Mouse (Mus musculus): ENCODE measurements around the gene Mamdc2. TPM values are rescaled to one million over a fixed set of nuclear protein-coding genes. Genes with fewer than 3 reads are reported as not detected.

The Mamdc2 gene
- polyA plus RNA-seq, 1 experiment from 2014 or later = 1.9 TPM

GRCm38 (mm10) chr19:23349930-23350329 is 98.3 kb downstream of the Mamdc2 start:
- 40% methylated on average over 2 of the region's 2 CpGs for WGBS
- no peak overlapping the region for H3K27ac ChIP-seq
- H3K4me1 ChIP-seq = no peaks in the 10 kb centered on the region
- H3K27me3 ChIP-seq = no peaks in the 10 kb centered on the region
- no peaks in the 10 kb centered on the region for H3K9me3 ChIP-seq
- no peaks in the 10 kb centered on the region for H3K36me3 ChIP-seq
- ATAC-seq (ENCODE audit: low FRiP score, low read depth) = no peak
- H3K4me2 ChIP-seq (replicated peaks) = no peak overlapping the region
- no peak overlapping the region for H3K9ac ChIP-seq
- H3K4me3 ChIP-seq = no peak overlapping the region

- no peak for ATAC-seq (ENCODE audit: low FRiP score, low read depth)
- no peaks in the 10 kb centered on the region for H3K9me3 ChIP-seq
- 89% methylated on average over 3 of the region's 3 CpGs for WGBS
Measured at GRCm38 (mm10) chr19:23342782-23343181, 105.5 kb downstream of the Mamdc2 start.

GRCm38 (mm10) chr19:23332883-23333282 is 115.4 kb downstream of the Mamdc2 start:
- H3K27ac ChIP-seq = no peak overlapping the region
- no peaks in the 10 kb centered on the region for H3K9me3 ChIP-seq
- peak; percentile 83; the same call in 1 of the 2 replicates for ATAC-seq (ENCODE audit: low FRiP score, low read depth)
- no peak overlapping the region for H3K4me2 ChIP-seq (replicated peaks)
- no peak overlapping the region for H3K9ac ChIP-seq
- H3K36me3 ChIP-seq = no peaks in the 10 kb centered on the region
- 65% methylated on average over 1 of the region's 1 CpGs for WGBS
- H3K4me3 ChIP-seq = no peak overlapping the region
- peaks cover 7% of the 10 kb centered on the region; the same call in 1 of the 2 replicates for H3K4me1 ChIP-seq
- H3K27me3 ChIP-seq = no peaks in the 10 kb centered on the region

More at GRCm38 (mm10) chr19:23342782-23343181, 105.5 kb downstream of the Mamdc2 start:
- no peaks in the 10 kb centered on the region for H3K4me1 ChIP-seq
- no peak overlapping the region for H3K4me2 ChIP-seq (replicated peaks)
- no peak overlapping the region for H3K27ac ChIP-seq
- H3K36me3 ChIP-seq = no peaks in the 10 kb centered on the region
- no peak overlapping the region for H3K9ac ChIP-seq
- H3K4me3 ChIP-seq = no peak overlapping the region
- H3K27me3 ChIP-seq = no peaks in the 10 kb centered on the region

- WGBS = 34% methylated on average over 6 of the region's 6 CpGs
- peaks cover 7% of the 10 kb centered on the region; the same call in 1 of the 2 replicates for H3K4me1 ChIP-seq
- no peaks in the 10 kb centered on the region for H3K36me3 ChIP-seq
- H3K27me3 ChIP-seq = no peaks in the 10 kb centered on the region
- no peak overlapping the region for H3K27ac ChIP-seq
- H3K9ac ChIP-seq = no peak overlapping the region
- H3K4me2 ChIP-seq (replicated peaks) = no peak overlapping the region
- H3K9me3 ChIP-seq = no peaks in the 10 kb centered on the region
- H3K4me3 ChIP-seq = no peak overlapping the region
- no peak for ATAC-seq (ENCODE audit: low FRiP score, low read depth)
Measured at GRCm38 (mm10) chr19:23330842-23331241, 117.4 kb downstream of the Mamdc2 start.

- Histone ChIP-seq H3K27me3 (no peaks in the 10 kb centered on the region), H3K9ac (no peak overlapping the region), H3K4me2 (replicated peaks) (no peak overlapping the region), H3K36me3 (no peaks in the 10 kb centered on the region), H3K9me3 (no peaks in the 10 kb centered on the region), H3K4me1 (peaks cover 7% of the 10 kb centered on the region; the same call in 1 of the 2 replicates), H3K27ac (no peak overlapping the region), H3K4me3 (no peak overlapping the region)
- no peak for ATAC-seq (ENCODE audit: low FRiP score, low read depth)
- WGBS = 90% methylated on average over 2 of the region's 2 CpGs
Measured at GRCm38 (mm10) chr19:23329346-23329745, 118.9 kb downstream of the Mamdc2 start.

- Histone ChIP-seq H3K36me3 (no peaks in the 10 kb centered on the region), H3K9me3 (no peaks in the 10 kb centered on the region), H3K9ac (no peak overlapping the region), H3K27ac (no peak overlapping the region), H3K27me3 (no peaks in the 10 kb centered on the region), H3K4me3 (no peak overlapping the region), H3K4me1 (no peaks in the 10 kb centered on the region), H3K4me2 (replicated peaks) (no peak overlapping the region)
- 62% methylated on average over 3 of the region's 3 CpGs for WGBS
- no peak for ATAC-seq (ENCODE audit: low FRiP score, low read depth)
Measured at GRCm38 (mm10) chr19:23327056-23327640, 121.1 kb downstream of the Mamdc2 start.

- WGBS = 63% methylated on average over 3 of the region's 3 CpGs
- H3K36me3 ChIP-seq = no peaks in the 10 kb centered on the region
- no peak for ATAC-seq (ENCODE audit: low FRiP score, low read depth)
- H3K4me2 ChIP-seq (replicated peaks) = no peak overlapping the region
- H3K4me3 ChIP-seq = no peak overlapping the region
- H3K4me1 ChIP-seq = no peaks in the 10 kb centered on the region
- no peak overlapping the region for H3K9ac ChIP-seq
- H3K9me3 ChIP-seq = no peaks in the 10 kb centered on the region
- H3K27ac ChIP-seq = no peak overlapping the region
- no peaks in the 10 kb centered on the region; the same call in 1 of the 2 replicates for H3K27me3 ChIP-seq
Measured at GRCm38 (mm10) chr19:23323107-23323506, 125.1 kb downstream of the Mamdc2 start.

- no peak overlapping the region for H3K4me3 ChIP-seq
- no peaks in the 10 kb centered on the region; the same call in 1 of the 2 replicates for H3K27me3 ChIP-seq
- H3K4me2 ChIP-seq (replicated peaks) = no peak overlapping the region
- no peaks in the 10 kb centered on the region for H3K9me3 ChIP-seq
- H3K4me1 ChIP-seq = no peaks in the 10 kb centered on the region
- 79% methylated on average over 5 of the region's 5 CpGs for WGBS
- H3K27ac ChIP-seq = no peak overlapping the region
- ATAC-seq (ENCODE audit: low FRiP score, low read depth) = no peak
- H3K9ac ChIP-seq = no peak overlapping the region
- no peaks in the 10 kb centered on the region for H3K36me3 ChIP-seq
Measured at GRCm38 (mm10) chr19:23317989-23318358, 130.3 kb downstream of the Mamdc2 start.

GRCm38 (mm10) chr19:23317295-23317988 is 130.8 kb downstream of the Mamdc2 start:
- H3K36me3 ChIP-seq = no peaks in the 10 kb centered on the region

GRCm38 (mm10) chr19:23316851-23317250 is 131.4 kb downstream of the Mamdc2 start:
- no peak for ATAC-seq (ENCODE audit: low FRiP score, low read depth)
- Histone ChIP-seq H3K4me2 (replicated peaks) (no peak overlapping the region), H3K4me3 (no peak overlapping the region), H3K36me3 (no peaks in the 10 kb centered on the region), H3K4me1 (no peaks in the 10 kb centered on the region), H3K27me3 (no peaks in the 10 kb centered on the region; the same call in 1 of the 2 replicates), H3K9me3 (no peaks in the 10 kb centered on the region), H3K9ac (no peak overlapping the region), H3K27ac (no peak overlapping the region)
- WGBS = 77% methylated on average over 5 of the region's 5 CpGs

More at GRCm38 (mm10) chr19:23317295-23317988, 130.8 kb downstream of the Mamdc2 start:
- H3K4me1 ChIP-seq = no peaks in the 10 kb centered on the region
- 42% methylated on average over 5 of the region's 5 CpGs for WGBS
- no peak overlapping the region for H3K4me3 ChIP-seq
- H3K9ac ChIP-seq = no peak overlapping the region
- no peaks in the 10 kb centered on the region; the same call in 1 of the 2 replicates for H3K27me3 ChIP-seq
- H3K4me2 ChIP-seq (replicated peaks) = no peak overlapping the region
- no peak overlapping the region for H3K27ac ChIP-seq
- H3K9me3 ChIP-seq = no peaks in the 10 kb centered on the region
- ATAC-seq (ENCODE audit: low FRiP score, low read depth) = no peak

GRCm38 (mm10) chr19:23309979-23310378 is 138.3 kb downstream of the Mamdc2 start:
- Histone ChIP-seq H3K27me3 (no peaks in the 10 kb centered on the region), H3K4me2 (replicated peaks) (no peak overlapping the region), H3K9ac (no peak overlapping the region), H3K27ac (no peak overlapping the region), H3K9me3 (no peaks in the 10 kb centered on the region), H3K4me1 (no peaks in the 10 kb centered on the region), H3K4me3 (no peak overlapping the region), H3K36me3 (no peaks in the 10 kb centered on the region)
- WGBS = 90% methylated on average over 2 of the region's 2 CpGs
- ATAC-seq (ENCODE audit: low FRiP score, low read depth) = no peak

- Histone ChIP-seq H3K4me2 (replicated peaks) (no peak overlapping the region), H3K4me3 (no peak overlapping the region), H3K9me3 (no peaks in the 10 kb centered on the region), H3K27ac (no peak overlapping the region), H3K4me1 (no peaks in the 10 kb centered on the region), H3K27me3 (no peaks in the 10 kb centered on the region), H3K9ac (no peak overlapping the region), H3K36me3 (no peaks in the 10 kb centered on the region)
- 75% methylated on average over 7 of the region's 7 CpGs for WGBS
- no peak for ATAC-seq (ENCODE audit: low FRiP score, low read depth)
Measured at GRCm38 (mm10) chr19:23306671-23307070, 141.6 kb downstream of the Mamdc2 start.
